Mouse (Mus musculus) ES-E14 (cell line): ENCODE data around the gene Slc25a41. TPM values are rescaled to one million over a fixed set of nuclear protein-coding genes. Genes with fewer than 3 reads are reported as not detected.
"Not testable (repeated sequence)": the region's sequence is repeated elsewhere in the genome, so short reads cannot be mapped to it uniquely, and the experiment has no call there.

Experiments
- DNase-seq: peaks from one replicate; pipeline ENCODE4 v3.0.0-alpha.2; 2013; ENCODE audit warnings: low read depth, low spot score
- H3K27ac ChIP-seq: 2 replicates; pipeline ENCODE4 v1.5.1; 2012; ENCODE audit warnings: low read depth, mild to moderate bottlenecking, low read length, moderate library complexity, mixed read lengths; ENCODE audit not compliant: poor library complexity, insufficient read depth, severe bottlenecking
- H3K36me3 ChIP-seq: 2 replicates; pipeline ENCODE4 v1.6.1; 2012; ENCODE audit warnings: mild to moderate bottlenecking, low read length, moderate library complexity, mixed read lengths; ENCODE audit not compliant: control insufficient read depth, poor library complexity, insufficient read depth, severe bottlenecking
- H3K4me1 ChIP-seq, 2 experiments: fragments of 150-350 bp in 1 of 2; sonication (generic) in 1 of 2; 2 replicates each; pipeline ENCODE4 v1.6.1; 2012; ENCODE audit warnings: low read length in 2 of 2, mild to moderate bottlenecking in 1 of 2, mixed read lengths in 1 of 2; ENCODE audit not compliant: control insufficient read depth in 2 of 2, insufficient read depth in 2 of 2, poor library complexity in 1 of 2
- H3K4me3 ChIP-seq, 2 experiments: fragments of 150-350 bp in 1 of 2; sonication (generic) in 1 of 2; 2 replicates each; pipeline ENCODE4 v1.5.1; 2012; ENCODE audit warnings: low read length in 2 of 2, low read depth in 1 of 2, mild to moderate bottlenecking in 1 of 2, mixed read lengths in 1 of 2; ENCODE audit not compliant: insufficient read depth in 1 of 2, poor library complexity in 1 of 2, severe bottlenecking in 1 of 2
- H3K9ac ChIP-seq: 2 replicates; pipeline ENCODE4 v1.6.1; 2012; ENCODE audit warnings: low read depth, mild to moderate bottlenecking, low read length, mixed read lengths; ENCODE audit not compliant: poor library complexity, insufficient read depth, severe bottlenecking
- H3K9me3 ChIP-seq: fragments of 150-350 bp; sonication (generic); 2 replicates; pipeline ENCODE4 v1.6.1; 2012; ENCODE audit warnings: low read depth, mild to moderate bottlenecking, low read length; ENCODE audit not compliant: control insufficient read depth, insufficient read depth
- CHD2 ChIP-seq: IDR thresholded peaks from 2 replicates; pipeline ENCODE4 v1.6.1; 2014; ENCODE audit warnings: mild to moderate bottlenecking, low read depth, low read length, inconsistent platforms
- HCFC1 ChIP-seq: IDR thresholded peaks from 2 replicates; pipeline ENCODE4 v1.6.1; 2012; ENCODE audit warnings: low read length, inconsistent platforms, borderline replicate concordance; ENCODE audit not compliant: insufficient read depth
- MAFK ChIP-seq: IDR thresholded peaks from 2 replicates; pipeline ENCODE4 v1.6.1; 2014; ENCODE audit warnings: mild to moderate bottlenecking, low read depth, low read length, inconsistent platforms; ENCODE audit not compliant: insufficient read depth
- ZC3H11A ChIP-seq: IDR thresholded peaks from 2 replicates; pipeline ENCODE4 v1.6.1; 2012; ENCODE audit warnings: low read depth, mild to moderate bottlenecking, inconsistent platforms, low read length, borderline replicate concordance
- ZNF384 ChIP-seq: IDR thresholded peaks from 2 replicates; pipeline ENCODE4 v1.6.1; 2012; ENCODE audit warnings: low read depth, low read length, inconsistent platforms
- in situ Hi-C, 2 experiments: fragments of 600-800 bp; cut with MboI; formaldehyde crosslinking; loops; one replicate each; pipeline ENCODE4 v1.15.1; 2025; ENCODE audit warnings: low sequenced_read_pairs in 2 of 2, inconsistent platforms in 1 of 2; ENCODE audit not compliant: unreplicated experiment in 2 of 2
- total RNA-seq: library from RNA; depleted of rRNA; stranded (reverse); fragments of 300-350 nt; gene quantifications from 2 replicates; pipeline ENCODE4 v1.2.3, GENCODE M21; 2012

Slc25a41 gene
- total RNA-seq, 1 experiment, result 0.40 TPM

DNA sequence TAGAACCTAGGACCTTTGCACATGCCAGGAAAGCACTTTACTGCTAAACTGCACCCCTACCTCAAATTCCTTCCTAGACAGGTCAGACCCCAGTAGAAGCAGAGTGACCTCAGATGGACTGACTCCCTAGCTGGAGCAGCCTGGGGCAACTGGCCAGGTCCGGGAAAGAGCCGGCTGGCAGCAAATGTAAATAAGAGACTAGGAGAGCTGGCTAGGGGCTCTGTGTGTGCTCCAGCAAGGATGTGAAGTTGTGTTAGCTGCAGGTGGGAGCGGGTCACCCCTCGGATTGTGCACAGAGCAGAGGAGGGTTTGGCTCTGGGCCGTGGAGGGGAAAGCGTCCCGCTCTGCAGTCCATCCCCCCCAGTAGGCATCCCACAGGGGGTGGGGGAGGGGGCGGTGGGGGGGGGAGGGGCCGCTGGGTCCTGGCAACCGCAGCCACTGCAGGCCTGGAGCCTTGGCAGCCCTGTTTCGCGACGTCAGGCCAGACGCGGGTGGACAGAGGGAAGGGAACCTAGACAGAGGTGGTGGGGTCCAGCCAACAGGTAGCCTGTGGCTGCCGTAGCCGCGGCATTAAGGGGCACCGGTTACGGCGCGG lies 17.5 kb upstream of the Slc25a41 start, which contains the start of gene Crb3:
Crb3 (plus strand) TSS at position 215 of the 595 bp plus-strand sequence.
- peak within 1 kb of the TSS; percentile 77 for H3K9ac ChIP-seq
- H3K4me3 ChIP-seq, result peak within 1 kb of the TSS; percentile 92 to 98
- H3K4me1 ChIP-seq, result peaks cover 0 to 17% of the 10 kb centered on the region in 2 experiments; a peak in 2 of 4 replicates
- TF ChIP-seq MAFK, result no peak
- no peak for TF ChIP-seq ZNF384
- TF ChIP-seq CHD2, result no peak
- TF ChIP-seq ZC3H11A, result no peak
- no peak for TF ChIP-seq HCFC1
- in situ Hi-C loops, result loop anchor here in 1 of 2 experiments (10.0 kb wide), 1 partner anchor 276 kb away; no protein-coding TSS in a partner anchor
- H3K9me3 ChIP-seq, result no peaks in the 10 kb centered on the region
- H3K36me3 ChIP-seq, result no peaks in the 10 kb centered on the region; the same call in 1 of the 2 replicates
- H3K27ac ChIP-seq, result no peak within 1 kb of the TSS
- DNase-seq, result no peak

DNA sequence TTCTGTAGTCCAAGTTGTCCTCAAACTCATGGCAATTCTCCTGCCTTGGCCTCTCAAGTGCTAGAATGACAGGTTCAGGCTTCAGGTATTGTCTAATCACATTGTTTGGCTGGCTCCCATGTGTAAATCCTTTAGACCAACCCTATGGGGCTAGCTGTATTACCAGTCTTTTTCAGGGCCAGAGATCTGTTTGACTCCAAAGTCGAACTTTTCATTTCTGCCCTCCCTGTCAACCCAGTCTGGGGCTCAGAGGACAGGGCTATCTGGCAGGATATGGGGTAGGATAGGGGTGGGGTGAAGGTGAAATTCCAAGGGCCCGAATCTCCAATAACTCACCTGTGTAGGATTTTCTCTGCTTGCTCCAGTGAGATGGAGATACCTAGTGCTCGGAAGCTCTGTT lies 14.8 kb upstream of the Slc25a41 start:
- in situ Hi-C loops, result loop anchor here in 1 of 2 experiments (10.0 kb wide), 1 partner anchor 279 kb away; no protein-coding TSS in a partner anchor
- Histone ChIP-seq H3K27ac (no peak overlapping the region), H3K9ac (no peak overlapping the region), H3K36me3 (peaks cover 4% of the 10 kb centered on the region; the same call in 1 of the 2 replicates), H3K4me3 (no peak overlapping the region), H3K4me1 (peaks cover 0 to 10% of the 10 kb centered on the region in 2 experiments; a peak in 1 of 4 replicates), H3K9me3 (no peaks in the 10 kb centered on the region)
- DNase-seq, result no peak
- no peak for TF ChIP-seq ZNF384
- TF ChIP-seq MAFK, result no peak
- TF ChIP-seq CHD2, result no peak
- TF ChIP-seq HCFC1, result no peak
- no peak for TF ChIP-seq ZC3H11A

DNA sequence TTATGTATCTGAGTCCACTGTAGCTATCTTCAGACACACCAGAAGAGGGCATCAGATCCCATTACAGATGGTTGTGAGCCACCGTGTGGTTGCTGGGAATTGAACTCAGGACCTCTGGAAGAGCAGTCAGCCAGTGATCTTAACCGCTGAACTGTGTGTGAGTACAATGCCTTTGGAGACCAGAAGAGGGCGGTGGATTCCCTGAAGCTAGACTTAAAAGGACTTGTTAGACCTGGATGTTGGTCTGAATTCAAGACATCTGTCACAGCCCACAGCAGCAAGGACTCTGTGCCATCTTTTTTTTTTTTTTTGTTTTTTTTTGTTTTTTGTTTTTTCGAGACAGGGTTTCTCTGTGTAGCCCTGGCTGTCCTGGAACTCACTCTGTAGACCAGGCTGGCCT lies 10.2 kb upstream of the Slc25a41 start:
- H3K4me3 ChIP-seq, H3K27ac ChIP-seq, H3K4me1 ChIP-seq, H3K9ac ChIP-seq, H3K9me3 ChIP-seq, DNase-seq, H3K36me3 ChIP-seq: not testable (repeated sequence)
- in situ Hi-C loops, result loop anchor here in 1 of 2 experiments (10.0 kb wide), 1 partner anchor 283 kb away; no protein-coding TSS in a partner anchor
- TF ChIP-seq ZC3H11A, result peak; percentile 23; the same call in 1 of the 2 replicates

DNA sequence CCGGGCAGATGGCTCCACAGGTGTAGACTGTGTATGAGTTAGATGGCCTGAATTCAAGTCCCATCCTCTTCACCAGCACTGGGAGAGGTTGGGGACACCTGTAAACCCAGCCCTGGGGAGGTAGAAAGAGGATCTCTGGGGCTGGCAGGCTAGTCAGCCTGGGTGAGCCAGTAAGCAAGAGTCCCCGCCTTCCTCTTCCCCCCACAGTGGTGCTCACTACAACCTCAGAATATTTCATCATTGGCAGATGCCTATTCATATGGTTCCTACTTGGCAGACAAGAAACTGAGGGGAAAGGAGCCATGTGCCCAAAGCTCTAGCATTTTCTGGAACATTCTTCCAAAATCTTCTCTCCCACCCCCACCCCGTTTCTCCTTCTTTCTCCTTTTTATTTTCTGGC lies 7.4 kb upstream of the Slc25a41 start:
- Histone ChIP-seq H3K4me3 (no peak overlapping the region), H3K9me3 (no peaks in the 10 kb centered on the region), H3K36me3 (peaks cover 4% of the 10 kb centered on the region; the same call in 1 of the 2 replicates), H3K27ac (no peak overlapping the region), H3K9ac (no peak overlapping the region), H3K4me1 (peaks cover 0 to 4% of the 10 kb centered on the region in 2 experiments; a peak in 1 of 4 replicates)
- no peak for DNase-seq
- in situ Hi-C loops, result no loop called here
- TF ChIP-seq MAFK (no peak), HCFC1 (no peak)

DNA sequence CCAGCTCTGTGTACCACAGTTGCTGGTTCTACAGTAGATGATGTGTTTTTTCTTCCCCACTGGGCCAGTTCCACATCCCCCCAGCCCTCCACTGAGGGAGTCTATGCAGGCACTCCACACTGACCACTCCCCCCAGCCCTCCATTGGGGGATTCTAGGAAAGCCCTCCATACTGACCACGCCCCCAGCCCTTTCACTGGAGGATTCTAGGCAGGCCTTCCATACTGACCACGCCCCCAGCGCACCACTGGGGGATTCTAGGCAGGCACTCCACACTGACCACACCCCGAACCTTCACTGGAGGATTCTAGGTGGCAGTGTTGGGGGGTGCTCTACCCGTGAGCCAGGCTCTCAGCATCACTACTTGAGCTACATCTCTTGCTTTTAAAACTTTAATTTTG lies 6.0 kb upstream of the Slc25a41 start:
- in situ Hi-C loops, result no loop called here
- H3K36me3 ChIP-seq, result no peaks in the 10 kb centered on the region

More for the DNA sequence above, 6.0 kb upstream of the Slc25a41 start:
- peak; percentile 99 for DNase-seq
- H3K4me3 ChIP-seq, result peak overlapping the region in 1 of 2 experiments; percentile 30; a peak in 1 of 4 replicates
- peaks cover 0 to 4% of the 10 kb centered on the region in 2 experiments; a peak in 1 of 4 replicates for H3K4me1 ChIP-seq
- TF ChIP-seq HCFC1 (no peak), ZC3H11A (no peak), CHD2 (no peak), ZNF384 (no peak), MAFK (no peak)
- H3K27ac ChIP-seq, result no peak overlapping the region
- no peaks in the 10 kb centered on the region for H3K9me3 ChIP-seq
- no peak overlapping the region for H3K9ac ChIP-seq
